Mouse (Mus musculus): ENCODE data around the gene Pak2. TPM values are rescaled to one million over a fixed set of nuclear protein-coding genes. Genes with fewer than 3 reads are reported as not detected.
"Not testable (repeated sequence)": the region's sequence is repeated elsewhere in the genome, so short reads cannot be mapped to it uniquely, and the experiment has no call there.

Pak2 gene
- polyA plus RNA-seq, 1 experiment from 2014 or later, result 47.4 TPM

GRCm38 (mm10) chr16:32097757-32098156 lies 18.6 kb upstream of the Pak2 start:
- DNase-seq (ENCODE audit: low spot score), result not testable (repeated sequence)

GRCm38 (mm10) chr16:32091466-32091865 lies 12.3 kb upstream of the Pak2 start:
- DNase-seq (ENCODE audit: low spot score), result no peak

GRCm38 (mm10) chr16:32087629-32088443 lies 8.7 kb upstream of the Pak2 start:
- peak; percentile 43 for DNase-seq (ENCODE audit: low spot score)

DNA sequence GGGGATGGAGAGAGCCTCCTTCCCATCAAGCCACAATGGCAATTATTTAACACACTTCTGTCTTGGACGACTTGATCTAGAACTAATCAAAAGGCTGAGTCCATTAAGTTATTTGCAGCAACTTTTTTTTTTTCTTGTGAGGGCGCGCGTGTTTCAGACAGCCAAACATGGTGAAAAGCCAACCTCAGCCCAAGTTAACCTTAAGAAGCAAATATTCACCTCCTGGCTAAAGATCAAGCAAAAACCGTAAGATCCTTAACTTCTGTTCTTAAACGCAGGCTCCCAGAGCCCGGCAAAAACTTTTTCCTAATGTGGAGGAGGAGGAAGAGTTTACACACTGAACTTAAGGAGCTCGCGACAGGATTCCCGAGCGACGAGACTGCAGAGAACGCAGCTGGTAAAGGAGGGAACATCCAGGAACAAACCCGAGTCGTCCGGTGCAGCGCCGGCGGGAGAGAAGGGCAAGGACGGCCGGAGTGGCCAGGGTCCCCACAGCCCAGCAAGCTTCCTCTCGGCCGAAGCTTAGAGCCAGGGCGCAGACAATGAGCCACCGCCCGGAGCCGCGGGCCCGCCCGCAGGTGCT lies 643 bp downstream of the Pak2 start:
- DNase-seq (ENCODE audit: low spot score), result peak; percentile 40

- DNase-seq (ENCODE audit: low spot score), result peak; percentile 31
Observed at GRCm38 (mm10) chr16:32077648-32078407, 1.3 kb downstream of the Pak2 start.

GRCm38 (mm10) chr16:32076406-32076805 lies 2.7 kb downstream of the Pak2 start:
- DNase-seq (ENCODE audit: low spot score), result no peak

DNA sequence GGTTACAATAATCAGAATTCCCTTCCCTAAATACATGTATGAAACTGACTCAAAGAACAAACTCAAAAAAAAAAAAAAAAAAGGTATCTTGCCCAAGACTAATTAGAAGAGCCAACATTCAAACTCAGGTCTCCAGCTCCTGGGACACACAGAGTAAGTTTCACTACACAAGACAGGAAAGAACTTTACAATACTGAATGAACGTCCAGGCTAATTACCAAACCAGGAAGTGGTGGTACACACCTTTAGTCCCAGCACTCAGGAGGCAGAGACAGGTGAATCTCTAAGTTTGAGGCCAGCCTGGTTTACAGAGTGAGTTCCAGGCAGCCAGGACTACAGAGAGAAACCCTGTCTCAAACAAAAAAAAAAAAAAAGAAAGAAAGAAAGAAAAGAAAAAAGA lies 3.4 kb downstream of the Pak2 start:
- DNase-seq (ENCODE audit: low spot score), result no peak

- not testable (repeated sequence) for DNase-seq (ENCODE audit: low spot score)
Observed at GRCm38 (mm10) chr16:32070070-32070469, 9.1 kb downstream of the Pak2 start.

- no peak for DNase-seq (ENCODE audit: low spot score)
Observed at GRCm38 (mm10) chr16:32068389-32069300, 10.5 kb downstream of the Pak2 start.

DNA sequence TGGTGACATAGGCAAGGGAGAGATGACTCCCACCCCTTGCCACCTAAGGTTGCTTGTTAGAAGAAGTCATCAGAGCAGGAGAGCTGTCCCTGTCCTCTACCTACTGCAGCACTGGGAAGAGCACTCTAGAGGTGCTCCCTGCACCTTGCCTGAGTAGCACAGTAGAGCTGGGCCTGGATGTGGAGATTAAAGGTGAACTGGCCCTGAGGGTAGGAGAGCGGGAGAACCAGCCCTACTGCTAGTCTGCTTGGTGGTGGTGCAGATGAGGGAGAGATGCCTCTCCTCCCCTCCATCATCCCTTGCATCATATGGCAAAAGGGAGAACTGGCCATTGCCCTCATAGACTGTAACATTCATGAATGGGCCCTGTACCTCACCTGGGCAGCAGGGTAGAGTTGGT lies 12.2 kb downstream of the Pak2 start:
- DNase-seq (ENCODE audit: low spot score), result no peak

GRCm38 (mm10) chr16:32063900-32064299 lies 15.2 kb downstream of the Pak2 start:
- DNase-seq (ENCODE audit: low spot score), result no peak

- DNase-seq (ENCODE audit: low spot score), result peak; percentile 17
Observed at GRCm38 (mm10) chr16:32062226-32062625, 16.9 kb downstream of the Pak2 start.

DNA sequence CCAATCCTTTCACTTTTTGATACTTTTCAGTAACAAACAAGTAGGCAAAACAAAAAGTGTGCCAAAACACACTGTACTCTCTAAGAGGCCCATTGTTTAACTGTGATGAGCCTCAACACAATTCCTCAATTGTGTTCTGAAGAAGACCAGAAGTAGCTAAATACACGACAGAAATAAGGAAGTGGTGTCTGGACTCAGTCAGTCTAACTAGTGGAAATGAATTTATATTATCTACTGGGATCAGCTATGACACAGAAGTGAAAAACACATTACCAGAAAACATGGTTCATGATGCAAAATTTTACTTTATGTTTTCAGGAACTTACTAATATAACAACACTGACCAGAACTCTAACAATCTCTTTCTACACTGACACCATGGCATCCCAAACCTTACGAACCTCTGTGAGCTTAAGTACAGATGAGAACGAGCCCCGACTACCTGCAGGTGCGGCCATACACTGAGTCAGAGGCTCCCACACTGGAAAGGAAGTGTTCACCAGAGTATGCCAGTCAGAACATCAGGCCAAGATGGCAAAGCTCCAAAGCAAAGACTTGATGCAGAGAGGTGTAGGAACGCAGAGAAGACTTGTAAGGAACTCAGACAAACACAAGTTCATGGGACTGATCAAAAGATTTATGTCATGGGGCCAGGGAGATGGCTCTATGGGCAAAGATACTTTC lies 19.2 kb downstream of the Pak2 start:
- DNase-seq (ENCODE audit: low spot score), result peak; percentile 53

DNA sequence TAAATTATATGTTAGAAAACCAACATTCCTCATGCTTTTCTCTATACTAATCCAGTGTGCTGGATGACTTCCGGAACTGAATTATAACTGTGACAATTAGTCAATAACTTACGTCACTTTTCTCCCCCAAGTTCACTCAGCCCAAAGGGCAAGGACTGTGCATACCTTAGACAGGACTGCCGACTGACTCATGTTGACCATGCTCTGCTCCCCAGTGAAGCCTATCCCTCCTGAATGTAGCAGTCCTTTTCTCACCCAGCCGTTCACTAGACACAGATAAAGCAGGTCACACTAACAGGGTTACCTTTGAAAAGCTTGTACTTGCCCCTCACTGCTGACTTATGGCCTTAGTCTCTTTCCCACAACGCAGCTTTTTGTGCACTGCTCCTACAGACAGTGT lies 20.3 kb downstream of the Pak2 start:
- no peak for DNase-seq (ENCODE audit: low spot score)

DNA sequence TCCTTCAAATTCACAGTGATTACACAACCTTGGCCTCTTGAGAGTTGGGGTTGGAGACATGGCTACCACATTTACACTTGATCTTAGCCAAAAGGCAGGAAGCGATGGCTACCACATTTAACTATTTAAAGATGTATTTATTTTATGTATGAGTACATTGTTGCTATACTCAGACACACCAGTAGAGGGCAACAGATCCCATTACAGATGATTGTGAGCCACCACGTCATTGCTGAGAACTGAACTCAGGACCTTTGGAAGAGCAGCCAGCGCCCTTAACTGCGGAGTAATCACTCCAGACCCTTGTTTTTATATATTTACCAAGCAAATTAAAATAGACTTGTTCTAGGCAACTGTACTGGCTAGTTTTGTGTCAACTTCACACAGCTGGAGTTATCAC lies 36.8 kb downstream of the Pak2 start:
- DNase-seq (ENCODE audit: low spot score), result no peak

GRCm38 (mm10) chr16:32019678-32020077 lies 59.5 kb downstream of the Pak2 start:
- no peak for DNase-seq (ENCODE audit: low spot score)

GRCm38 (mm10) chr16:32010330-32010729 lies 68.8 kb downstream of the Pak2 start:
- no peak for DNase-seq (ENCODE audit: low spot score)

DNA sequence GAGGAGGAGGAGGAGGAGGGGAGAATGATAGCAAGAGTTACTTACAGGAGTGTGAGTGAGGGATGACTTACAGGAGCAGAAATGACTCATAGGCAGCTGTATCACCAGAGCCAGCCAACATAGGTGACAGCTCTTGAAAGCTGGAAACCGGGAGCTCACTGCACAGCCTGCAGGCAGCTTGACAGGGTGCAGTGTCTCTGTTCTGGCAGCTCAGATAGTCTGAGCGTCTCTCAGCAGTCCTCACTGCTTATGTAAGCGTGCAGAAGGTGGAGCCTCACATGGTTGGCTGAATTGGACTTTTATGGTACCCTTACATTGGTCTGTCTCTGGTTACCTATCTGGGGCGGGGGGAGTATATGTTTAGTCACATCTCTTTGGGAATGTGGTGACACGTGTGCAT lies 69.2 kb downstream of the Pak2 start:
- no peak for DNase-seq (ENCODE audit: low spot score)

DNA sequence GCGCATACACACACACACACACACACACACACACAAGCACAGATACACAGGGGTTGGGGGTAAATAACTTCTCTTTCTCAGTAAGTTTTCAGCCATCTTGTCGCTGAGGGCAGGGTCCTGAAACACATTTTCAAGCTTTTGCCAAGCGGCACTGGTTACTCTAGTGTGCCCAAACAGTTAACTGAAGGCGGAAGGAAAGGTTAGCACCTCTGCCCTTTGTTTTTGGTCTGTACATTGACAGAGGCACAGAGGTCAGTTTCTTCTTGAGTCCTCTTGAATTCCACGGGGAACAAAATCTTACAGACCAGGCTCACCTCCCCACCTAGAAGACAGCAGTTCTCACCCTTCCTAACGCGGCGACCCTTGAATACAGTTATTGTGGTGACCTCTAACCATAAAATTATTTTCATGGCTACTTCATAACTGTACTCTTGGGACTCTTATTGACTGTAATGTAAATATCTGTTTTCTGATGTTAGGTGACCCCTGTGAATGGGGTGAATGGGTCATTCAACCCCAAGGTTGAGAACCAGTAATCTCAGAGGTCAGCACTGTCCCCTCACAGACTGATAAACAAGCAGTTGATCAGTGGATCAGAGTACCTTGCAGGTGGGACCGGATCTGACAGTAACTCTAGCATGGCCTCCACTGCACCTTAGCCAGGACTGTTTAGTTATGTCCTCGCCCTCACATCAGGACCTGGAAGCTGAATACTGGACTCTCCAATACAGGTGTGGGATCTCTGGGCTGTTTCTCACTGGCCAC lies 70.4 kb downstream of the Pak2 start:
- DNase-seq (ENCODE audit: low spot score), result no peak

- DNase-seq (ENCODE audit: low spot score), result no peak
Observed at GRCm38 (mm10) chr16:32004731-32005130, 74.4 kb downstream of the Pak2 start.
